Mouse (Mus musculus): Measurements from ENCODE around the gene Clip2. TPM values are rescaled to one million over a fixed set of nuclear protein-coding genes. Genes with fewer than 3 reads are reported as not detected.

Clip2 gene
- polyA plus RNA-seq, 1 experiment from 2014 or later, result 5.8 TPM

DNA sequence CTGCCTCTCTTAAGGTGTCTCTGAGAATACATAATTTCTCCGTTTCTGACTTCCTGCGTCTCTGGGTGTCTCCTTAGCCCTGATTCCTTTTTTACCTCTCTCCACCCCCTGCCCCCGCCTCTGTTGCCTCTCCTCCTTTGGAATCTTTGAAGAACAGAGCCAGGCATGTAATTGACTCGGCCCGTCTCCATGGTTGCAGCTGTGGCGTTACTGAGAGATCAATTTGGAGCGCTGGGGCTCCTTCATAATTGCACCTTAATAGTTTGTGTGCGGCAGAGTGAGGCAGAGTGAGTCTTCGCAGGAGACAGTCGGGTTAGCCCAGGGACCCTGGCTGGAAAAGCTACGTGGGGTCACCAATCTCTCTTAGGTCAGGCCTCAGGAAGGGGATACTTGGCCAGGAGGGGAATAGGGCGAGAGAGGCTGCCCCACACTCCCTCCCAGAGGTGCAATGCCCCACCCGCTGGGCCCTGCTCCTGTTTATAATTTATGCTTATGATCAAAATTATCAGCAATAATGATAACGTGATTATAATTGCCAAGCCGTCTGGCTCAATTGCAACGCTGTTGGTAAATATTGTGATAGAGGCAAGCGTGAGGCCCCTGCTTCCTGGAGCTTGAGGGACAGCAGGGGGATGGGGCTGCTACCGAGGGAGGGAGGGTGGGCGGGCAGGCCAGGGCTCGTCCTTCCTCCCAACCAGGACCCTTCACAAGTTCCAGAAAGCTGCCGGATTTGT, 85.8 kb downstream of the Clip2 start:
- ATAC-seq (ENCODE audit: insufficient number of reproducible peaks, insufficient read depth, low FRiP score, low TSS enrichment, low read depth), result no peak; the same call in 1 of the 2 replicates
- H3K9me3 ChIP-seq, result no peaks in the 10 kb centered on the region

DNA sequence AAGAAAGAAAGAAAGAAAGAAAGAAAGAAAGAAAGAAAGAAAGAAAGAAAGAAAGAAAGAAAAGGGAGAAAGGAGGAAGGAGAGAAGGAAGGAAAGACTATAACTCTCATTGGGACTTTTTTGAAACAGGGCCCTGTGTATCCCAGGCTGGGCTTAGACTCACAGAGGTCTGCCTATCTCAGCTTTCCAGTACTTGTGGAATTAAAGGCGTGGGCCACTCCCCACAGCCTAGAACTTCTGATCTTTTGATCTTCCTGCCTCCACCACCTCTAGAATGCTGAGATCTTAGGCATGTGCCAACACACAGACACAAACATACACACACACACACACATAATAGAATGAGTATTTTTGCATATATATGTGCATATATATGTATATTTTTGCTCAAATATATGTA, 87.0 kb downstream of the Clip2 start:
- ATAC-seq (ENCODE audit: insufficient number of reproducible peaks, insufficient read depth, low FRiP score, low TSS enrichment, low read depth), result no peak
- peaks cover 19% of the 10 kb centered on the region for H3K4me1 ChIP-seq
- H3K27me3 ChIP-seq, result no peaks in the 10 kb centered on the region
- no peak overlapping the region for H3K4me2 ChIP-seq
- no peaks in the 10 kb centered on the region for H3K36me3 ChIP-seq
- no peak overlapping the region for H3K27ac ChIP-seq
- WGBS, result 79% methylated on average over 1 of the region's 1 CpGs
- H3K4me3 ChIP-seq, result no peak overlapping the region
- H3K9me3 ChIP-seq, result no peaks in the 10 kb centered on the region
- H3K9ac ChIP-seq, result no peak overlapping the region

More for the DNA sequence above, 85.8 kb downstream of the Clip2 start:
- Histone ChIP-seq H3K27me3 (no peaks in the 10 kb centered on the region), H3K4me2 (peak overlapping the region; percentile 43), H3K36me3 (no peaks in the 10 kb centered on the region), H3K27ac (peak overlapping the region; percentile 66), H3K4me3 (0 out of 2 replicates have a peak overlapping the region, but pooled peaks have one; percentile 1), H3K9ac (peak overlapping the region; percentile 52; the same call in 1 of the 2 replicates), H3K4me1 (peaks cover 19% of the 10 kb centered on the region)
- WGBS, result 7% methylated on average over 21 of the region's 21 CpGs

DNA sequence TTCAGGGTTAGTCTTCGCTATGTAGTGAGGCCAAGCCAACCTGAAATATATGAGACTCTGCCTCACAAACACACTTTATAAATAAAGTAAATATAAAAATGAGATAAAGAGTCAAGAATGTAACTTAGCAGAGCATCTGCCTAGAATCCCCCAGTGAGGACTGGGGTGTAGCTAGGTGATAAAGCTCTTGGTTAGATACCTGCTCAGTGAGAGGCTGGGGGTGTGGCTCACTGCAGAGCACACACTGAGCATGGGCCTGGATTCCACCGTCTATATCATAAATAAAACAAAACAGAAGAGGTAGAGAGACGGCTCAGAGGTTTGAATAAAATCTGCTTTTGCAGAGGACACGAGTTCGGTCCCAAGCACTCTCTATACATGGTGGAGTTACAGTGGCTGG, 88.0 kb downstream of the Clip2 start:
- no peak overlapping the region for H3K9ac ChIP-seq
- H3K36me3 ChIP-seq, result no peaks in the 10 kb centered on the region
- H3K9me3 ChIP-seq, result no peaks in the 10 kb centered on the region
- H3K4me3 ChIP-seq, result no peak overlapping the region
- WGBS, result 91% methylated on average over 5 of the region's 5 CpGs
- no peak overlapping the region for H3K4me2 ChIP-seq
- H3K27ac ChIP-seq, result no peak overlapping the region
- H3K27me3 ChIP-seq, result no peaks in the 10 kb centered on the region
- no peak for ATAC-seq (ENCODE audit: insufficient number of reproducible peaks, insufficient read depth, low FRiP score, low TSS enrichment, low read depth)
- peaks cover 19% of the 10 kb centered on the region for H3K4me1 ChIP-seq

DNA sequence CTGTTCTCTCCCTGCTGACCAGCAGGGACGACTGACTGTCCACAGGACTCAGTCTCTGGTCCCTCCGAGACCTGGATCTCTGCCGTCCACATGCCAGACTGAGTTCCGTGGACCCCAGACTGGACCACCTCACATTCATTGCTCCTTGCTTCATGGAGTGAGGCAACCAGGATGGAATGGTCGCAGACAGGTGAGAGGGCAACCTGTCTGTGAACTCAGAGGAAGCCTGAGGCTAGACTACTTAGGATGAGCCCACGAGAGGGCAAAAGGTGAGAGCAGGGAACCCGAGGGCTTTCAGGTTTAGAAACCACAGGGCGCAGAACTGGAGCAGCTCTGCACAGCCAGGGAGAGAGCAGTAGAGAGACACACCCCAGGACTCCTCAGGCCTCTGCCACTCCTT, 89.5 kb downstream of the Clip2 start:
- H3K9ac ChIP-seq, result no peak overlapping the region
- no peak for ATAC-seq (ENCODE audit: insufficient number of reproducible peaks, insufficient read depth, low FRiP score, low TSS enrichment, low read depth)

DNA sequence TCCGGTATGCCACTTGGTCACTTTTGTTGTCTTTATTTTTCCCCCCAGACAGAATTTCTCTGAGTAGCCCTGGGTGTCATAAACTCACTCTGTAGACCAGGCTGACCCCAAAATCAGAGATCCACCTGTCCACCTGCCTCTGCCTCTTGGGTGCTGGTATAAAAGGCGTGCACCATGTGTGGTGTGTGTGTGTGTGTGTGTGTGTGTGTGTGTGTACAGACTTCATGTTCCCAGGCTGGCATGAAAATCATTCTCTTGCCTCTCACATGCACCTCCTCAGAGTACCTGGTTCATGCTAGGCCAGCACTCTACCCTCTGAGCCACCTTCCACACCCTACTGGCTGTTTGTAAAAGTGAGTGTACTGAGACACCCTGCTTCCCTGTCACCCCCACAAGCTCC, 89.9 kb downstream of the Clip2 start:
- Histone ChIP-seq H3K27ac (no peak overlapping the region), H3K4me1 (peaks cover 14% of the 10 kb centered on the region), H3K9ac (no peak overlapping the region), H3K9me3 (no peaks in the 10 kb centered on the region), H3K27me3 (no peaks in the 10 kb centered on the region), H3K36me3 (no peaks in the 10 kb centered on the region), H3K4me2 (no peak overlapping the region), H3K4me3 (no peak overlapping the region)
- WGBS, result 83% methylated on average over 2 of the region's 2 CpGs
- ATAC-seq (ENCODE audit: insufficient number of reproducible peaks, insufficient read depth, low FRiP score, low TSS enrichment, low read depth), result no peak

More for the DNA sequence above, 89.5 kb downstream of the Clip2 start:
- Histone ChIP-seq H3K9me3 (no peaks in the 10 kb centered on the region), H3K4me2 (no peak overlapping the region), H3K36me3 (no peaks in the 10 kb centered on the region), H3K27ac (no peak overlapping the region), H3K4me1 (peaks cover 14% of the 10 kb centered on the region), H3K4me3 (no peak overlapping the region), H3K27me3 (no peaks in the 10 kb centered on the region)
- WGBS, result 74% methylated on average over 8 of the region's 8 CpGs

DNA sequence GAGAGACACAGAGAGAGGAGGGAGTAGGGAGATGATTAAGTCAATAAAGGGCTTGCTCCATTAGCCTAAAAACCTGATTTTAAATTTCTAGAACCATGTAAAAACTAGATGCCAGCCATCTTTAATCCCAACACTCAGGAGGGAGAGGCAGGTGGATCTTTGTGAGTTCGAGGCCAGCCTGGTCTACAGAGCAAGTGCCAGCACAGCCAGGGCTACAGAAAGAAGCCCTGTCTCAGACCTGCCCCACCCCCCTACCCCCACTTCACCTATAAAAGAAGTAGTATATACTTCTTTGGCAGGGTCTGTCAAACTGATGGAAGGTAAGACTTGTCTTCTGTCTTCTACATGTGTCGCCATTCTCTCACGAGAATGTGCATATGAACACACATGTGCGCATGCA, 91.7 kb downstream of the Clip2 start:
- Histone ChIP-seq H3K9me3 (no peaks in the 10 kb centered on the region), H3K27ac (no peak overlapping the region), H3K27me3 (no peaks in the 10 kb centered on the region), H3K36me3 (no peaks in the 10 kb centered on the region), H3K4me2 (no peak overlapping the region), H3K4me3 (no peak overlapping the region), H3K9ac (no peak overlapping the region), H3K4me1 (peaks cover under 1% of the 10 kb centered on the region; the same call in 1 of the 2 replicates)
- no peak for ATAC-seq (ENCODE audit: insufficient number of reproducible peaks, insufficient read depth, low FRiP score, low TSS enrichment, low read depth)
- 90% methylated on average over 4 of the region's 4 CpGs for WGBS

DNA sequence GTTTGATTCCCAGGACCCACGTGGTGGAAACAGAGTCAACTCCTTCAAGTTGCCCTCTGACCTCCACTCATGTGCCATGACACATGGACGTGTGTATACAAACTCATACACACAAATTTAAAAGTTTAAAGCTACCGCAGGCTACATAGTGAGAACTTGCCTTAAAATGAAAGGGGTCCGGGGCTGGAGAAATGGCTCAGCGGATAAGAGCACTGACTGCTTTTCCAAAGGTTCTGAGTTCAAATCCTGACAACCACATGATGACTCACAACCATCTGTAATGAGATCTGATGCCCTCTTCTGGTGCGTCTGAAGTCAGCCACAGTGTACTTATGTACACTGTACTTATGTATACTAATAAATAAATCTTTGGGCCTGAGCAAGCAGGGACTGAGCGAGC, 93.1 kb downstream of the Clip2 start:
- Histone ChIP-seq H3K4me3 (no peak overlapping the region), H3K9me3 (no peaks in the 10 kb centered on the region), H3K4me2 (no peak overlapping the region), H3K4me1 (peaks cover 15% of the 10 kb centered on the region), H3K36me3 (no peaks in the 10 kb centered on the region), H3K9ac (no peak overlapping the region), H3K27me3 (no peaks in the 10 kb centered on the region), H3K27ac (no peak overlapping the region)
- 88% methylated on average over 7 of the region's 7 CpGs for WGBS
- ATAC-seq (ENCODE audit: insufficient number of reproducible peaks, insufficient read depth, low FRiP score, low TSS enrichment, low read depth), result no peak

DNA sequence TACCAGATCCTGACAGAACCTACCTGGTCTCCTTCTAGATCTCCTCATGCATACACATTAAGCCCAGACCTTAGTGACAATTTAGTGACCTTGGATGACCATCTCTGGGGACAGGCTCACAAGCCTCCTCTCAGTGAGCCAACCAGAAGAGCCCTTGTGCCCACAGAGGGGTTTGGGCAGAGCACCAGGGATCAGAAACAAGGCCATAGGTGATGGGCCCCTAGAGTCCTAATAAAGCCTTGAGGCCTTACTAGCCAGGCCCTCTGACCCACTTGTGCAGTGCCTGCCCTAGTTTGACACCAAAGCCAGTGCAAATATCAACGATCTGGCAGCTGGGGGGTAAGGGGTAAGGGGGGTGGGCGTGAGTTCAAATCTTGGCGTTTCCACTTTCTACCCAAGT, 93.8 kb downstream of the Clip2 start:
- Histone ChIP-seq H3K27ac (no peak overlapping the region), H3K4me3 (no peak overlapping the region), H3K36me3 (peaks cover 2% of the 10 kb centered on the region; the same call in 1 of the 2 replicates), H3K9ac (no peak overlapping the region), H3K27me3 (no peaks in the 10 kb centered on the region), H3K4me2 (no peak overlapping the region), H3K9me3 (no peaks in the 10 kb centered on the region), H3K4me1 (peaks cover 22% of the 10 kb centered on the region)
- WGBS, result 89% methylated on average over 3 of the region's 3 CpGs
- no peak for ATAC-seq (ENCODE audit: insufficient number of reproducible peaks, insufficient read depth, low FRiP score, low TSS enrichment, low read depth)

DNA sequence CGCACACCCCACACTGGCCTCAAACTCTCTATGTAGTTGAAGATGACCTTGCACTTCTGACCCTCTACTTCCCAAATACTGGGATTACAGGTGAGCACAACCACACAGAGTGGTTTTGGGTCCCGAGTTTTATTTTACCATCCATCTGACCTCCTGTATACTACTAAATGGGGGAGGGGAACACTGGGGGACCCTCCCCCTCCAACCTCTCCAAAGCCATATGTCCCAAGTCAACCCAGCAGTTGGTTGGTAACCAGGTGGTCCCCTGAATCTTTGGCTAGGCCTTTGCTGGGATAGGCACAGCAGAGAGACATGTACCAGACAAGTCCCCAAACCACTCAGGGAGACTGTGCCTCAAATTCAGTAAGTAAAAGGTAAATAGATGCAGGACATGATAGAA, 94.9 kb downstream of the Clip2 start:
- 87% methylated on average over 2 of the region's 2 CpGs for WGBS
- Histone ChIP-seq H3K27me3 (no peaks in the 10 kb centered on the region), H3K36me3 (peaks cover 12% of the 10 kb centered on the region), H3K4me3 (no peak overlapping the region), H3K4me1 (peaks cover 26% of the 10 kb centered on the region), H3K9ac (no peak overlapping the region), H3K9me3 (no peaks in the 10 kb centered on the region; the same call in 1 of the 2 replicates), H3K4me2 (peak overlapping the region; percentile 91; the same call in 1 of the 2 replicates), H3K27ac (0 out of 2 replicates have a peak overlapping the region, but pooled peaks have one; percentile 93)
- ATAC-seq (ENCODE audit: insufficient number of reproducible peaks, insufficient read depth, low FRiP score, low TSS enrichment, low read depth), result no peak

DNA sequence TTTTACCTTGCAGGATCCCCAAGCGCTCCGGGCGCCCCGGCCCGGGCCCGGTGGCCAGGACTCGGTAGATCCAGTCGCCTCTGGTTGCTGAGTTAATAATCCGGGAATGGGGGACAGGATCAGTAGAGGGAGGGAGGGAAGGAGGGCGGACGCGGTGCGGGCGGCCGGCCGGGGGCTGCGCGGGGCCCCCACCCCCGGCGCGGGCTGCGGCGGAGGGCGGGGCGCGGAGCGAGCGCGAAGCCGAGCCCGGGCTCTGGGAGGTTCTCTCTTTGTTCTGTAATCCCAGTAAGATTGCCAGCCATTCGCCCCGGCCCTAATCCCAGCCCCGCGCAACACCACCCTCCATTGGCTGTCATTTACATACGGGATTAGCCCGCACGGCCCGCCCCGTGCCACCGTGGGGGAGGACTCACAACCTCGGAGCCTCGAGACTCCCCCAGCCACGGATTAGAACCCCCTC, 95.7 kb downstream of the Clip2 start, which contains the start of gene Gtf2ird1:
Gtf2ird1 (minus strand) TSS at position 214 of the 460 bp plus-strand sequence.
- Histone ChIP-seq H3K27ac (peak within 1 kb of the TSS; percentile 93), H3K4me1 (peaks cover 26% of the 10 kb centered on the region), H3K9ac (peak within 1 kb of the TSS; percentile 89), H3K36me3 (peaks cover 21% of the 10 kb centered on the region), H3K9me3 (no peaks in the 10 kb centered on the region; the same call in 1 of the 2 replicates), H3K27me3 (no peaks in the 10 kb centered on the region), H3K4me2 (peak within 1 kb of the TSS; percentile 91), H3K4me3 (peak within 1 kb of the TSS; percentile 67)
- under 1% methylated on average over 44 of the region's 44 CpGs for WGBS
- ATAC-seq (ENCODE audit: insufficient number of reproducible peaks, insufficient read depth, low FRiP score, low TSS enrichment, low read depth), result peak; percentile 84

DNA sequence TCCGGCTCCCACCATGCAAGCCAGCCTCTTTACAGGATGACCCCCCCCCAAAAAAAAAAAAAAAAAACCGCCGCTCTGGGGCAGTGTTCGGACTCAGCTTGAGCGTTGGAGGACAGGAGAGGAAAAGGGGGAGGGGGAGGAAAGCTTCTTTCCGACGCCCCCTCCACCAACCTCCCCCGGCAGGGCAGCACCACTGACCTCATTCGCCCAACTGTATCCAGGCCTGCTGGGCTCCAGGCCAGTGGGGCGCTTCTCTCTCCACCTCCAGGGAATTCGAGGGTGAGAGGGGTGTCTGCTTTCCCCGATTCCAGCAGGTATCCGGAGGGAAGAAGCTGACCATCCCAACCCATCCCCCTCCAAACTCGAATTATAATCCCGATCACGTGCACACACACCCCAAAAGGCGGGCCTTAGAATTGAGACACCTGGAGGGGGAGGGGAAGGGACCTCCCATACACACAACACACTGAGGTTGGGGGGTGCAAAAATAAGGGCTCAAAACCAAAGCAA, 96.3 kb downstream of the Clip2 start:
- under 1% methylated on average over 17 of the region's 17 CpGs for WGBS
- Histone ChIP-seq H3K4me1 (peaks cover 26% of the 10 kb centered on the region), H3K36me3 (peaks cover 26% of the 10 kb centered on the region), H3K4me2 (peak overlapping the region; percentile 91), H3K4me3 (peak overlapping the region; percentile 67), H3K27ac (peak overlapping the region; percentile 93), H3K27me3 (no peaks in the 10 kb centered on the region), H3K9me3 (no peaks in the 10 kb centered on the region; the same call in 1 of the 2 replicates), H3K9ac (peak overlapping the region; percentile 89)
- ATAC-seq (ENCODE audit: insufficient number of reproducible peaks, insufficient read depth, low FRiP score, low TSS enrichment, low read depth), result peak; percentile 49
